Mouse (Mus musculus): Measurements from ENCODE around the gene Cadps. TPM values are rescaled to one million over a fixed set of nuclear protein-coding genes. Genes with fewer than 3 reads are reported as not detected.

Gene Cadps
- total and polyA plus RNA-seq, 3 experiments, result 0.04 to 0.07 TPM; not detected in 1

DNA sequence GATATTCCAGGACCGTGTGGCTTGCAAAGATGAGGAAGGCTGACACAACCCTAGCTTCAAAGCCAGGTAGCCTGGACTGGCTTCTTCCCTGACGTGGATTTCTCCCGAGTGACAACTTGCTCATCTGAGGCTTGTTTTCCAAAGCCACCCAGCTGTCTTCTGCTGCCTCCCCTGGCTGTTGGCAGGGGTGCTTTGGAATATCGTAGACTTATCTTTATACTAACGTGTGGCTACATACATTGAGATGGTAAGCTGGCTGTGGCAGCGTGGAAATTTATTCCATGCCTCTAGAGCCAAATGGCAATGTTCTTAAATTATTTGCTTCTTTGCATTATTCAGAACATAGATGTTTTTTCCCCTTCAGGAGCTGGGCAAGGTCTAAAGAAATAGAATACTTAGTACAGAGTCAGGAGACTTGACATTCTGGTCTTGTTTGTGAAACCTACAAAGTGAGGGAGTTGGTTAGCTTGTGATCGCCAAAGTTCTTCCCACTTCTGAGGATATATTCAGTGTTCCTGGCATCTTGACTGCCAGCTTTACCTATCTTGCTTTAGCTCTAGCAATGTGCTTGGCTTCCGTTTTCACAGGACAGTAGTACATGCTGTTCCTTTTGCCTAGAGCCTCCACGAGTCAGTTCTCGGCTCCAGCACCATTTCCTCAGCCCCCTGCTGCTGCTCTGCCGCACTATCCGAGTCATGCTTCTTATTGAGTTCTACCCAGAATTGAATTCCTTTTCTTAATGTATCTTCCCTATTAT lies 318.5 kb downstream of the Cadps start:
- in situ Hi-C loops (cut with MboI; ENCODE audit: low pct_ligation_motif_present, low pct_unique_long_range_greater_than_20kb, low sequenced_read_pairs), result no loop called here

DNA sequence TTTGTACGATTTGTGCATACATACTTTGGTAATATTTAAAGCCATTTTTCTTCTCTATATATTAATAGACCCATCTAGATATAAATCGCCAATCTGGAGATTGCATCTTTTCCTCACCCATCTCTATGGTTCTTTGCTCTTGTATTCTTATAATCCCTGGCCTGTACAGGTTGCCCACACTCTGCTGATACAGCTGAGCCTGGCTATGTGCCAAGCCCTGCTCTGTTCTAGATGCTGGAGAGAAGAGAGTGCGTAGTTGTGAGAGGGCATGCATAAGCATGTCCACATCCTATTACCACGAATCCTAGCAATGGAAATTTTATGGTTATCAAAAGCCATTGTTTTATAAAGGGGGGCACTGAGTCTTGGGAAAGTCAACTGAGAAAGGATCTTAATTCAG lies 360.7 kb downstream of the Cadps start:
- no peak overlapping the region for H3K4me3 ChIP-seq (replicated peaks in 1 of 3; ENCODE audit: low read depth in 2 of 3, low read length in 2 of 3, poor library complexity in 1 of 3)
- dilution Hi-C loops (cut with MboI; ENCODE audit: extremely low pct_ligation_motif_present, extremely low pct_unique_long_range_greater_than_20kb, low sequenced_read_pairs) (no loop called here), in situ Hi-C loops (cut with MboI; ENCODE audit: low pct_ligation_motif_present, low pct_unique_long_range_greater_than_20kb, low sequenced_read_pairs) (no loop called here)
- no peaks in the 10 kb centered on the region for H3K9me3 ChIP-seq (replicated peaks; ENCODE audit: low read length)
- no peak overlapping the region for H3K4me2 ChIP-seq (ENCODE audit: insufficient read depth, low read depth, poor library complexity, severe bottlenecking)
- no peaks in the 10 kb centered on the region for H3K27me3 ChIP-seq (replicated peaks)
- TF ChIP-seq GABPA (IDR thresholded peaks at IDR 0.05; ENCODE audit: insufficient replicate concordance, low read depth, low read length) (no peak), CTCF (conservative IDR thresholded peaks at IDR 0.05 in 1 of 2, IDR thresholded peaks at IDR 0.05 in 1 of 2; ENCODE audit: low read depth in 2 of 2, low read length in 2 of 2) (no peak), POLR2AphosphoS2 (IDR thresholded peaks at IDR 0.05; ENCODE audit: low read depth, low read length) (no peak), PAX5 (IDR thresholded peaks at IDR 0.05; ENCODE audit: low read length) (no peak), EP300 (IDR thresholded peaks at IDR 0.05; ENCODE audit: low read length) (no peak), ZMIZ1 (IDR thresholded peaks at IDR 0.05; ENCODE audit: low read depth, low read length) (no peak), ZNF384 (IDR thresholded peaks at IDR 0.05; ENCODE audit: low read depth, low read length) (no peak), NRF1 (IDR thresholded peaks at IDR 0.05; ENCODE audit: low read depth, low read length) (no peak), IRF4 (IDR thresholded peaks at IDR 0.05; ENCODE audit: low read depth, low read length) (no peak), ELF1 (IDR thresholded peaks at IDR 0.05; ENCODE audit: low read depth, low read length) (no peak), MYC (IDR thresholded peaks at IDR 0.05; ENCODE audit: low read depth, low read length) (no peak), JUN (IDR thresholded peaks at IDR 0.05; ENCODE audit: insufficient read depth, low read depth, low read length) (no peak), ZC3H11A (IDR thresholded peaks at IDR 0.05; ENCODE audit: low read depth, low read length) (no peak), RCOR1 (conservative IDR thresholded peaks at IDR 0.05; ENCODE audit: low read depth, low read length) (no peak), UBTF (IDR thresholded peaks at IDR 0.05; ENCODE audit: low read depth, low read length) (no peak)
- H3K27ac ChIP-seq (ENCODE audit: insufficient read depth, low read depth), result no peak overlapping the region
- peaks cover 0 to 21% of the 10 kb centered on the region in 2 experiments; a peak in 2 of 4 replicates for H3K4me1 ChIP-seq (ENCODE audit: control insufficient read depth in 1 of 2, insufficient read depth in 2 of 2)
- H3K36me3 ChIP-seq (replicated peaks in 1 of 2; ENCODE audit: control insufficient read depth in 1 of 2, insufficient read depth in 1 of 2, low read length in 1 of 2), result no peaks in the 10 kb centered on the region
- H3K79me2 ChIP-seq (replicated peaks; ENCODE audit: control insufficient read depth, extremely low read depth, insufficient read depth, poor library complexity, severe bottlenecking), result no peaks in the 10 kb centered on the region
- H3K9ac ChIP-seq (ENCODE audit: insufficient read depth, low read depth), result no peak overlapping the region
- no peak for DNase-seq (ENCODE audit: extremely low read depth)

More for the DNA sequence above, 318.5 kb downstream of the Cadps start:
- H3K27me3 ChIP-seq (replicated peaks), result no peaks in the 10 kb centered on the region
- no peak overlapping the region for H3K27ac ChIP-seq (ENCODE audit: insufficient read depth, low read depth)
- TF ChIP-seq MEF2A (IDR thresholded peaks at IDR 0.05; ENCODE audit: borderline replicate concordance, low read depth, low read length) (no peak), CHD2 (IDR thresholded peaks at IDR 0.05; ENCODE audit: low read length) (no peak), EP300 (IDR thresholded peaks at IDR 0.05; ENCODE audit: low read length) (no peak), NELFE (IDR thresholded peaks at IDR 0.05; ENCODE audit: low read depth, low read length) (no peak), JUN (IDR thresholded peaks at IDR 0.05; ENCODE audit: insufficient read depth, low read depth, low read length) (no peak), ZKSCAN1 (IDR thresholded peaks at IDR 0.05; ENCODE audit: borderline replicate concordance, low read depth, low read length) (no peak), SMC3 (IDR thresholded peaks at IDR 0.05; ENCODE audit: low read depth, low read length) (no peak)
- no peak overlapping the region for H3K9ac ChIP-seq (ENCODE audit: insufficient read depth, low read depth)
- H3K79me2 ChIP-seq (replicated peaks; ENCODE audit: control insufficient read depth, extremely low read depth, insufficient read depth, poor library complexity, severe bottlenecking), result no peaks in the 10 kb centered on the region
- H3K4me1 ChIP-seq (ENCODE audit: control insufficient read depth in 1 of 2, insufficient read depth in 2 of 2), result no peaks in the 10 kb centered on the region
- H3K4me2 ChIP-seq (ENCODE audit: insufficient read depth, low read depth, poor library complexity, severe bottlenecking), result no peak overlapping the region
- no peak for DNase-seq (ENCODE audit: extremely low read depth)
- dilution Hi-C loops (cut with MboI; ENCODE audit: extremely low pct_ligation_motif_present, extremely low pct_unique_long_range_greater_than_20kb, low sequenced_read_pairs), result no loop called here
- no peaks in the 10 kb centered on the region for H3K36me3 ChIP-seq (replicated peaks in 1 of 2; ENCODE audit: control insufficient read depth in 1 of 2, insufficient read depth in 1 of 2, low read length in 1 of 2)
- no peak overlapping the region for H3K4me3 ChIP-seq (replicated peaks in 1 of 3; ENCODE audit: low read depth in 2 of 3, low read length in 2 of 3, poor library complexity in 1 of 3)
- no peaks in the 10 kb centered on the region for H3K9me3 ChIP-seq (replicated peaks; ENCODE audit: low read length)
